Mouse (Mus musculus) lung, embryonic 16.5 days (tissue): Measurements from ENCODE around the gene Mael. TPM values are rescaled to one million over a fixed set of nuclear protein-coding genes. Genes with fewer than 3 reads are reported as not detected.

Source experiments
- ATAC-seq: fragments of 200-750 bp; cut with Nextera tagmentation; 2 replicates; pipeline ENCODE4 v1.8.0; 2017; ENCODE audit warnings: low read depth, mild to moderate bottlenecking, moderate library complexity
- H3K27ac ChIP-seq: fragments of 300-500 bp; sonication (generic); 2 replicates; pipeline ENCODE4 v1.5.1; 2014; ENCODE audit warnings: mild to moderate bottlenecking, control low read depth, low read length
- H3K27me3 ChIP-seq: fragments of 300-500 bp; sonication (generic); 2 replicates; pipeline ENCODE4 v1.6.1; 2014; ENCODE audit warnings: low read depth, low read length, mixed read lengths; ENCODE audit not compliant: control insufficient read depth, insufficient read depth
- H3K36me3 ChIP-seq: fragments of 300-500 bp; sonication (generic); 2 replicates; pipeline ENCODE4 v1.6.1; 2014; ENCODE audit warnings: low read length; ENCODE audit not compliant: control insufficient read depth, insufficient read depth
- H3K4me1 ChIP-seq: fragments of 300-500 bp; sonication (generic); replicated peaks from 2 replicates; pipeline ENCODE4 v1.6.1; 2014; ENCODE audit warnings: low read length, mixed read lengths; ENCODE audit not compliant: control insufficient read depth, insufficient read depth
- H3K4me2 ChIP-seq: fragments of 300-500 bp; sonication (generic); 2 replicates; pipeline ENCODE4 v1.6.1; 2014; ENCODE audit warnings: low read depth, low read length, control low read depth
- H3K4me3 ChIP-seq: fragments of 300-500 bp; sonication (generic); 2 replicates; pipeline ENCODE4 v1.5.1; 2014; ENCODE audit warnings: mild to moderate bottlenecking, low read length, control low read depth
- H3K9ac ChIP-seq: fragments of 300-500 bp; sonication (generic); 2 replicates; pipeline ENCODE4 v1.6.1; 2014; ENCODE audit warnings: low read length, control low read depth
- H3K9me3 ChIP-seq: fragments of 300-500 bp; sonication (generic); 2 replicates; pipeline ENCODE4 v1.6.1; 2016; ENCODE audit warnings: low read length; ENCODE audit not compliant: control insufficient read depth
- WGBS: fragments of 180-500 bp; shearing (Covaris S2); extraction: QIAGEN DNeasy Blood & Tissue Kit; methylation state at CpG from one replicate; pipeline ENCODE4 v1.1.7; 2014; 5-methylcytosine and 5-hydroxymethylcytosine counted together
- polyA plus RNA-seq: library from polyadenylated mRNA; unstranded; fragments of >200 nt; fragmentation: Nextera tagmentation; extraction: Ambion mirVana; gene quantifications from 2 replicates; pipeline ENCODE4 v1.2.1, GENCODE M21; 2015

Gene Mael
- polyA plus RNA-seq, 1 experiment from 2014 or later = not detected

GRCm38 (mm10) chr1:166253898-166254894 is 15.6 kb upstream of the Mael start, which contains the start of gene Ildr2:
Gene Ildr2 (plus strand): TSS chr1:166254139.
- peak within 1 kb of the TSS; percentile 58 for H3K4me3 ChIP-seq
- peak within 1 kb of the TSS; percentile 95 for H3K4me2 ChIP-seq
- peaks cover 19% of the 10 kb centered on the region for H3K27me3 ChIP-seq
- H3K4me1 ChIP-seq = peaks cover 8% of the 10 kb centered on the region
- no peaks in the 10 kb centered on the region for H3K9me3 ChIP-seq
- H3K36me3 ChIP-seq = no peaks in the 10 kb centered on the region
- no peak within 1 kb of the TSS for H3K27ac ChIP-seq
- under 1% methylated on average over 72 of the region's 72 CpGs for WGBS
- ATAC-seq = peak; percentile 73
- peak within 1 kb of the TSS; percentile 70 for H3K9ac ChIP-seq

- no peaks in the 10 kb centered on the region for H3K9me3 ChIP-seq
- no peak for ATAC-seq
- no peaks in the 10 kb centered on the region for H3K4me1 ChIP-seq
- H3K27me3 ChIP-seq = no peaks in the 10 kb centered on the region; the same call in 1 of the 2 replicates
- H3K4me2 ChIP-seq = no peak overlapping the region
- WGBS = 76% methylated on average over 6 of the region's 6 CpGs
- H3K36me3 ChIP-seq = no peaks in the 10 kb centered on the region
- no peak overlapping the region for H3K4me3 ChIP-seq
- no peak overlapping the region for H3K27ac ChIP-seq
- no peak overlapping the region for H3K9ac ChIP-seq
These were observed 5.7 kb upstream of the Mael start for GRCm38 (mm10) chr1:166244285-166244684.

- H3K9me3 ChIP-seq = no peaks in the 10 kb centered on the region
- no peak overlapping the region for H3K4me2 ChIP-seq
- H3K27me3 ChIP-seq = no peaks in the 10 kb centered on the region
- no peaks in the 10 kb centered on the region for H3K36me3 ChIP-seq
- no peak overlapping the region for H3K4me3 ChIP-seq
- H3K27ac ChIP-seq = no peak overlapping the region
- no peak for ATAC-seq
- no peaks in the 10 kb centered on the region for H3K4me1 ChIP-seq
- H3K9ac ChIP-seq = no peak overlapping the region
- WGBS = 75% methylated on average over 4 of the region's 4 CpGs
These were observed 24.4 kb downstream of the Mael start for GRCm38 (mm10) chr1:166214181-166214580.

- Histone ChIP-seq H3K4me1 (no peaks in the 10 kb centered on the region), H3K9me3 (no peaks in the 10 kb centered on the region), H3K27ac (no peak overlapping the region), H3K4me3 (no peak overlapping the region), H3K36me3 (no peaks in the 10 kb centered on the region), H3K27me3 (no peaks in the 10 kb centered on the region), H3K9ac (no peak overlapping the region), H3K4me2 (no peak overlapping the region)
- 70% methylated on average over 6 of the region's 6 CpGs for WGBS
- no peak for ATAC-seq
These were observed 29.2 kb downstream of the Mael start for GRCm38 (mm10) chr1:166209371-166209770.

GRCm38 (mm10) chr1:166205159-166205558 is 33.4 kb downstream of the Mael start:
- 51% methylated on average over 3 of the region's 3 CpGs for WGBS
- H3K4me2 ChIP-seq = no peak overlapping the region
- H3K4me1 ChIP-seq = no peaks in the 10 kb centered on the region
- H3K9ac ChIP-seq = no peak overlapping the region
- no peaks in the 10 kb centered on the region for H3K36me3 ChIP-seq
- no peaks in the 10 kb centered on the region for H3K27me3 ChIP-seq
- no peak overlapping the region for H3K4me3 ChIP-seq
- no peak overlapping the region for H3K27ac ChIP-seq
- no peak for ATAC-seq
- no peaks in the 10 kb centered on the region for H3K9me3 ChIP-seq

GRCm38 (mm10) chr1:166204171-166204570 is 34.4 kb downstream of the Mael start:
- H3K4me3 ChIP-seq = no peak overlapping the region
- H3K9me3 ChIP-seq = no peaks in the 10 kb centered on the region
- H3K36me3 ChIP-seq = no peaks in the 10 kb centered on the region
- H3K27me3 ChIP-seq = no peaks in the 10 kb centered on the region
- 50% methylated on average over 5 of the region's 5 CpGs for WGBS
- no peaks in the 10 kb centered on the region for H3K4me1 ChIP-seq
- ATAC-seq = no peak
- no peak overlapping the region for H3K4me2 ChIP-seq
- no peak overlapping the region for H3K27ac ChIP-seq
- no peak overlapping the region for H3K9ac ChIP-seq

- H3K27me3 ChIP-seq = no peaks in the 10 kb centered on the region
- H3K4me3 ChIP-seq = no peak overlapping the region
- ATAC-seq = no peak
- no peak overlapping the region for H3K4me2 ChIP-seq
- peaks cover 2% of the 10 kb centered on the region for H3K4me1 ChIP-seq
- no peaks in the 10 kb centered on the region for H3K36me3 ChIP-seq
- no peak overlapping the region for H3K9ac ChIP-seq
- no peak overlapping the region for H3K27ac ChIP-seq
- H3K9me3 ChIP-seq = no peaks in the 10 kb centered on the region
- WGBS = 76% methylated on average over 4 of the region's 4 CpGs
These were observed 48.7 kb downstream of the Mael start for GRCm38 (mm10) chr1:166189821-166190220.

GRCm38 (mm10) chr1:166185357-166185756 is 53.2 kb downstream of the Mael start:
- Histone ChIP-seq H3K27ac (no peak overlapping the region), H3K36me3 (no peaks in the 10 kb centered on the region), H3K9ac (no peak overlapping the region), H3K9me3 (no peaks in the 10 kb centered on the region), H3K27me3 (no peaks in the 10 kb centered on the region), H3K4me2 (no peak overlapping the region), H3K4me3 (no peak overlapping the region), H3K4me1 (peaks cover 11% of the 10 kb centered on the region)
- WGBS = 64% methylated on average over 5 of the region's 5 CpGs
- ATAC-seq = no peak

GRCm38 (mm10) chr1:166184391-166185229 is 53.9 kb downstream of the Mael start:
- Histone ChIP-seq H3K4me2 (no peak overlapping the region), H3K27me3 (no peaks in the 10 kb centered on the region), H3K9ac (no peak overlapping the region), H3K9me3 (no peaks in the 10 kb centered on the region), H3K4me1 (peaks cover 11% of the 10 kb centered on the region), H3K36me3 (no peaks in the 10 kb centered on the region), H3K27ac (no peak overlapping the region), H3K4me3 (no peak overlapping the region)
- 69% methylated on average over 22 of the region's 22 CpGs for WGBS
- ATAC-seq = no peak
